Mouse (Mus musculus): ENCODE results near the gene Ptprb. TPM values are rescaled to one million over a fixed set of nuclear protein-coding genes. Genes with fewer than 3 reads are reported as not detected.

Ptprb gene
- polyA plus RNA-seq, 1 experiment from 2014 or later: 6.3 TPM

DNA sequence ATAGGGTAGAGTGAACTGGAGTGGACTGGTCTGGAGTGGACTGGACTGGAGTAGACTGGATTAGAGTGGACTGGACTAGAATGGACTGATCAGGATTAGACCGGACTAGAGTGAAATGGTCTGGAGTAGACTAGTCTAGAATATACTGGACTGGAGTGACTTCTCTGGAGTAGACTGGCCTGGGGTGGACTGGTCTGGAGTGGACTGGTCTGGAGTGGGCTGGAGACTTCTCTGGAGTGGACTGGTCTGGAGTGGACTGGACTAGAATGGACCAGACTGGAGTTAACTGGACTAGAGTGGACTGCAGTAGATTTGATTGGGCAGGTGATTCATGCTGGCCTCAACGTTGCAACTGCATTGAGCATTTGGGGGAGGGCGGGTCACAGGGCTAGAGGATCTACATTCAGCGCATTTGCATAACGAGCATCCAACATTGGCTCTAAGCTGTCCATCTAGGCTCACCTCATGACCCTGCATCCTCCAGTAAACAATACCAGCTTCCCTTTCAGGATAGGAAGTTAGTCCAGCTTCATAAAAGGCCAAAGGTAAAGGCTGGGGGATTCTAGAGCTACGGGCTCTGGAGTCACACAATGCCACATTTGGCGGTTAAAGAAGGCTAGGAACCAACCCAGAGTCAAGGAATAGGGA is 11.5 kb downstream of the Ptprb start:
- H3K4me1 ChIP-seq (ENCODE audit: control insufficient read depth, insufficient read depth, low read length): no peaks in the 10 kb centered on the region
- no peaks in the 10 kb centered on the region for H3K36me3 ChIP-seq (ENCODE audit: control insufficient read depth, insufficient read depth, low read length)
- no peak overlapping the region for H3K9ac ChIP-seq (ENCODE audit: low read depth, low read length)
- no peak overlapping the region for H3K4me3 ChIP-seq (ENCODE audit: low read length)
- ATAC-seq (ENCODE audit: low FRiP score, low TSS enrichment): 0 out of 2 replicates have a peak, but pooled peaks have one; percentile 24
- H3K4me2 ChIP-seq (replicated peaks; ENCODE audit: low read depth, low read length): no peak overlapping the region
- no peaks in the 10 kb centered on the region for H3K9me3 ChIP-seq (ENCODE audit: control insufficient read depth, low read length)
- no peaks in the 10 kb centered on the region for H3K27me3 ChIP-seq (ENCODE audit: control insufficient read depth, insufficient read depth, low read length)
- no peak overlapping the region for H3K27ac ChIP-seq (ENCODE audit: low read depth, low read length)
- 89% methylated on average over 7 of the region's 7 CpGs for WGBS

DNA sequence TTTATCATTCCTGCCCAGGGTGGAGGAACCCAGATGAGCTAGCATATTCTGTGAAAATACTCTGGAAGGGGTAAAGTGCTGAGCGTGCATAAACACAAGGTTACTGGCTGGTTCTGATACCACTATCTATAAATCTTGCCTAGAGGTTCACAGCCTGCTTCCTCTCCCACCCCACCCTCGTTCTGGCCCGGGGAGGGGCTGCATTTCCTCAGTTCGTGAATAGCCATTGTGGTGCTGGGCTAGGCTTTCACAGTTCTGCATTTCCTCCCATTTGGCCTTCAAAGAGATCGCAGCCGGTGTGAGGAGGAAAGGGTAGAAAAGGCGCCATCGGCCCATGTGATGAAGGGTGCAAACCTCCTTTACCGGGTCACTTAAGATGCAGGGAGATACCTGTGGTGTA is 12.8 kb downstream of the Ptprb start:
- Histone ChIP-seq H3K27ac (ENCODE audit: low read depth, low read length) (no peak overlapping the region), H3K36me3 (ENCODE audit: control insufficient read depth, insufficient read depth, low read length) (no peaks in the 10 kb centered on the region)

GRCm38 (mm10) chr10:116290483-116290882 is 15.2 kb downstream of the Ptprb start:
- Histone ChIP-seq H3K36me3 (ENCODE audit: control insufficient read depth, insufficient read depth, low read length) (no peaks in the 10 kb centered on the region), H3K27me3 (ENCODE audit: control insufficient read depth, insufficient read depth, low read length) (no peaks in the 10 kb centered on the region), H3K9ac (ENCODE audit: low read depth, low read length) (no peak overlapping the region), H3K4me1 (ENCODE audit: control insufficient read depth, insufficient read depth, low read length) (no peaks in the 10 kb centered on the region), H3K4me3 (ENCODE audit: low read length) (no peak overlapping the region), H3K27ac (ENCODE audit: low read depth, low read length) (no peak overlapping the region), H3K4me2 (replicated peaks; ENCODE audit: low read depth, low read length) (no peak overlapping the region), H3K9me3 (ENCODE audit: control insufficient read depth, low read length) (no peaks in the 10 kb centered on the region)
- no peak for ATAC-seq (ENCODE audit: low FRiP score, low TSS enrichment)
- 85% methylated on average over 4 of the region's 4 CpGs for WGBS

More for the DNA sequence above, 12.8 kb downstream of the Ptprb start:
- H3K4me3 ChIP-seq (ENCODE audit: low read length): no peak overlapping the region
- no peaks in the 10 kb centered on the region for H3K27me3 ChIP-seq (ENCODE audit: control insufficient read depth, insufficient read depth, low read length)
- H3K9ac ChIP-seq (ENCODE audit: low read depth, low read length): no peak overlapping the region
- WGBS: 16% methylated on average over 9 of the region's 9 CpGs
- no peak for ATAC-seq (ENCODE audit: low FRiP score, low TSS enrichment)
- no peaks in the 10 kb centered on the region for H3K9me3 ChIP-seq (ENCODE audit: control insufficient read depth, low read length)
- no peak overlapping the region for H3K4me2 ChIP-seq (replicated peaks; ENCODE audit: low read depth, low read length)
- H3K4me1 ChIP-seq (ENCODE audit: control insufficient read depth, insufficient read depth, low read length): no peaks in the 10 kb centered on the region

- Histone ChIP-seq H3K9ac (ENCODE audit: low read depth, low read length) (no peak overlapping the region), H3K4me3 (ENCODE audit: low read length) (no peak overlapping the region), H3K27me3 (ENCODE audit: control insufficient read depth, insufficient read depth, low read length) (no peaks in the 10 kb centered on the region), H3K36me3 (ENCODE audit: control insufficient read depth, insufficient read depth, low read length) (no peaks in the 10 kb centered on the region), H3K4me1 (ENCODE audit: control insufficient read depth, insufficient read depth, low read length) (no peaks in the 10 kb centered on the region), H3K4me2 (replicated peaks; ENCODE audit: low read depth, low read length) (no peak overlapping the region), H3K27ac (ENCODE audit: low read depth, low read length) (no peak overlapping the region), H3K9me3 (ENCODE audit: control insufficient read depth, low read length) (no peaks in the 10 kb centered on the region)
- 76% methylated on average over 8 of the region's 8 CpGs for WGBS
- ATAC-seq (ENCODE audit: low FRiP score, low TSS enrichment): no peak
Measured at GRCm38 (mm10) chr10:116291153-116291755, 15.9 kb downstream of the Ptprb start.

GRCm38 (mm10) chr10:116296439-116296838 is 21.1 kb downstream of the Ptprb start:
- no peak overlapping the region for H3K4me3 ChIP-seq (ENCODE audit: low read length)
- H3K27me3 ChIP-seq (ENCODE audit: control insufficient read depth, insufficient read depth, low read length): peaks cover 5% of the 10 kb centered on the region
- ATAC-seq (ENCODE audit: low FRiP score, low TSS enrichment): no peak
- no peak overlapping the region for H3K27ac ChIP-seq (ENCODE audit: low read depth, low read length)
- 91% methylated on average over 4 of the region's 4 CpGs for WGBS
- no peaks in the 10 kb centered on the region for H3K4me1 ChIP-seq (ENCODE audit: control insufficient read depth, insufficient read depth, low read length)
- H3K4me2 ChIP-seq (replicated peaks; ENCODE audit: low read depth, low read length): no peak overlapping the region
- no peaks in the 10 kb centered on the region for H3K36me3 ChIP-seq (ENCODE audit: control insufficient read depth, insufficient read depth, low read length)
- no peak overlapping the region for H3K9ac ChIP-seq (ENCODE audit: low read depth, low read length)
- no peaks in the 10 kb centered on the region for H3K9me3 ChIP-seq (ENCODE audit: control insufficient read depth, low read length)

DNA sequence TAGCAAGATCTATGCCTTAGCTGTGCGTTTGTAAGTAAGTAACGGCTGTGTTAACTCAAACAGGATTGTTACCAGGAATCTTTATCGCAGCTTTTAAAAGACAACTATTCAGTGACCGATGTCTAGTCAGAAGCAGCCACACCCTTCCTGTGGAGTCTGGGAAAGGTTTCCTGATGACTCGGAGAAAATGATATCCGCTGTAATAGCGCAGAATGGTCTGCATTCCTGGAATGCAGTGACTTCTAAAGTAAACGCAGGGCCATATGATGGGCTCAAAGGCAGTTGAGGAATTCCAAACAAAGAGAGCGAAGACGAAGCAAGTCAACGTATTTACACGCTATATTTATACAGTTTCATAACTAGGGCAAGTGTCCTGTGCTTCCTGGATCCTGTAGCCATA is 22.5 kb downstream of the Ptprb start:
- Histone ChIP-seq H3K27ac (ENCODE audit: low read depth, low read length) (no peak overlapping the region), H3K9ac (ENCODE audit: low read depth, low read length) (no peak overlapping the region), H3K36me3 (ENCODE audit: control insufficient read depth, insufficient read depth, low read length) (no peaks in the 10 kb centered on the region), H3K4me2 (replicated peaks; ENCODE audit: low read depth, low read length) (no peak overlapping the region), H3K9me3 (ENCODE audit: control insufficient read depth, low read length) (no peaks in the 10 kb centered on the region), H3K4me3 (ENCODE audit: low read length) (no peak overlapping the region), H3K27me3 (ENCODE audit: control insufficient read depth, insufficient read depth, low read length) (peaks cover 14% of the 10 kb centered on the region), H3K4me1 (ENCODE audit: control insufficient read depth, insufficient read depth, low read length) (no peaks in the 10 kb centered on the region)
- no peak for ATAC-seq (ENCODE audit: low FRiP score, low TSS enrichment)
- 74% methylated on average over 12 of the region's 12 CpGs for WGBS

DNA sequence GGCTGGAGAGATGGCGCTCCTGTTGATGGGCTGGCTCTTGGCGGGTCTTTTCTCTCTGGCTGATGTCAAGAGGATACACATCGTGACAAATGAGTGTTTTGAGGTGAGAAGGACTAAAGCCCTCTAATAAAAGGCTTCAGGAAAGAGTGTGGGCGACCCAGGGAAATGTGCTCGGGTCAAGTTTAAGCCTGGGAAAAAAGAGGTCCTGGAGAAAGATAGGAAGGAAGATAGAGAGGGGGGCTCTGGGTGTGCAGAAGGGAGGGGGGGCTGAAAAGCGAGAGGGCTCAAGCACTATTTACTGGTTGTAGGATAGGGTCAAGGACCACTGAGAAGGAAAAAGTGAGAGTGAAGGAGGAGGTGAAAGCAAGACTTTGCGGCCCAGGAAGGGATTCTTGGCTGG is 25.5 kb downstream of the Ptprb start:
- WGBS: 11% methylated on average over 7 of the region's 7 CpGs
- ATAC-seq (ENCODE audit: low FRiP score, low TSS enrichment): 0 out of 2 replicates have a peak, but pooled peaks have one; percentile 30
- no peak overlapping the region for H3K27ac ChIP-seq (ENCODE audit: low read depth, low read length)

GRCm38 (mm10) chr10:116301258-116301657 is 25.9 kb downstream of the Ptprb start:
- peaks cover 14% of the 10 kb centered on the region for H3K27me3 ChIP-seq (ENCODE audit: control insufficient read depth, insufficient read depth, low read length)
- H3K27ac ChIP-seq (ENCODE audit: low read depth, low read length): no peak overlapping the region

More for the DNA sequence above, 25.5 kb downstream of the Ptprb start:
- Histone ChIP-seq H3K9ac (ENCODE audit: low read depth, low read length) (peak overlapping the region; percentile 45; the same call in 1 of the 2 replicates), H3K4me1 (ENCODE audit: control insufficient read depth, insufficient read depth, low read length) (no peaks in the 10 kb centered on the region), H3K9me3 (ENCODE audit: control insufficient read depth, low read length) (no peaks in the 10 kb centered on the region), H3K27me3 (ENCODE audit: control insufficient read depth, insufficient read depth, low read length) (peaks cover 14% of the 10 kb centered on the region), H3K36me3 (ENCODE audit: control insufficient read depth, insufficient read depth, low read length) (no peaks in the 10 kb centered on the region), H3K4me2 (replicated peaks; ENCODE audit: low read depth, low read length) (peak overlapping the region; percentile 96), H3K4me3 (ENCODE audit: low read length) (peak overlapping the region; percentile 51)

DNA sequence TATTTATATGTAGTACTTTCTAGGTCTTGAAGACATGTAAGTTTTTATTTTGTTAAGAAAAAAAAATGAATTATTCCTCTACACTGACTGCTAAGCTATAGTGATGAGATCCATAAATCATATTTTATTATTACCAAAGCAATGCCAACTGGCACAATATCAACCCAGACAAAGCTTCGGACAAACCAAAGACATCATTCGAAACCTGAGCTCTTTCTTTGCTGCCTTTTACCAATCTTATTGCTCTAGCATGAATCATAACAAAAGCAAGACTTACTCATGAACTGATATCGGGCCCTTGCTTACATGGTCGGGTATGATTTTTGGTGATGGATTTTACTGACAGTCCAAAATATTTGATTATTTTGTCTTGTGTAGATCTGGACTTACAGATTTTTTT is 29.0 kb downstream of the Ptprb start:
- Histone ChIP-seq H3K4me3 (ENCODE audit: low read length) (no peak overlapping the region), H3K4me1 (ENCODE audit: control insufficient read depth, insufficient read depth, low read length) (no peaks in the 10 kb centered on the region), H3K4me2 (replicated peaks; ENCODE audit: low read depth, low read length) (no peak overlapping the region), H3K27ac (ENCODE audit: low read depth, low read length) (no peak overlapping the region), H3K36me3 (ENCODE audit: control insufficient read depth, insufficient read depth, low read length) (no peaks in the 10 kb centered on the region), H3K9me3 (ENCODE audit: control insufficient read depth, low read length) (no peaks in the 10 kb centered on the region), H3K9ac (ENCODE audit: low read depth, low read length) (no peak overlapping the region), H3K27me3 (ENCODE audit: control insufficient read depth, insufficient read depth, low read length) (peaks cover 14% of the 10 kb centered on the region)
- ATAC-seq (ENCODE audit: low FRiP score, low TSS enrichment): no peak
- 87% methylated on average over 4 of the region's 4 CpGs for WGBS

More at GRCm38 (mm10) chr10:116301258-116301657, 25.9 kb downstream of the Ptprb start:
- peak overlapping the region; percentile 51 for H3K4me3 ChIP-seq (ENCODE audit: low read length)
- no peaks in the 10 kb centered on the region for H3K4me1 ChIP-seq (ENCODE audit: control insufficient read depth, insufficient read depth, low read length)
- under 1% methylated on average over 35 of the region's 36 CpGs for WGBS
- no peaks in the 10 kb centered on the region for H3K36me3 ChIP-seq (ENCODE audit: control insufficient read depth, insufficient read depth, low read length)
- peak overlapping the region; percentile 96 for H3K4me2 ChIP-seq (replicated peaks; ENCODE audit: low read depth, low read length)
- peak overlapping the region; percentile 45; the same call in 1 of the 2 replicates for H3K9ac ChIP-seq (ENCODE audit: low read depth, low read length)
- peak; percentile 59; the same call in 1 of the 2 replicates for ATAC-seq (ENCODE audit: low FRiP score, low TSS enrichment)
- H3K9me3 ChIP-seq (ENCODE audit: control insufficient read depth, low read length): no peaks in the 10 kb centered on the region
